Mouse (Mus musculus): ENCODE data around the gene Lrmda. TPM values are rescaled to one million over a fixed set of nuclear protein-coding genes. Genes with fewer than 3 reads are reported as not detected.
A peak's percentile ranks its signal among the peaks of the same experiment; 100 is the strongest.

The Lrmda gene
- polyA plus RNA-seq, 1 experiment from 2014 or later, result 0.87 TPM

DNA sequence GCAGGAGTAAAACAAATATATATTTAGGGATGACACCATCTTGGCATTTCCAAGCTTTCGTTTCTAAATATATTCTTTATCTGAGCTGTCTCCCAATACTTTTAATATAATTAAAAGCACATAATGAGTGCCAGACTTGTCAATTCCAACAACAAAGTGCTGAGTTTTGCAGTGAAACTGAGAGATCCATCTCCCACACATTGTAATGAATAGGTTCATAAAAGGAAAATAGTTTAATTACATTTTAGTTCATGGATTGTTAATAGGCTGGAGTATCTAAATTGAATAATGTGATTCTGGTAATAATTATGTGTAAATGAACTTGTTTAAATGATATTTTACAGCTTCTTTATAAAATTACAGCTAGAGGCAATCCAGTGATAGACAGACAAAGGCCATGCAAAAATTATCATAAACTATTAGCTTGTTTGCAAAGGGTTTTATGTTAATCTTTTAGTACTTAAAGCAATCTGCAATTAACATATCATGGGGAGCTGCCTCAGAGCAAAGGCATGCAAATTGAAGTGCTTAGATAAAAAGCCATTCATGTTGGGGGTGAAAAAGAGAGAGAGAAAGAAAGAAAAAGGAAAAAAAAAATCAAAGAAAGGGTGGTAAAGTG is 725.9 kb downstream of the Lrmda start:
- no peak for ATAC-seq

DNA sequence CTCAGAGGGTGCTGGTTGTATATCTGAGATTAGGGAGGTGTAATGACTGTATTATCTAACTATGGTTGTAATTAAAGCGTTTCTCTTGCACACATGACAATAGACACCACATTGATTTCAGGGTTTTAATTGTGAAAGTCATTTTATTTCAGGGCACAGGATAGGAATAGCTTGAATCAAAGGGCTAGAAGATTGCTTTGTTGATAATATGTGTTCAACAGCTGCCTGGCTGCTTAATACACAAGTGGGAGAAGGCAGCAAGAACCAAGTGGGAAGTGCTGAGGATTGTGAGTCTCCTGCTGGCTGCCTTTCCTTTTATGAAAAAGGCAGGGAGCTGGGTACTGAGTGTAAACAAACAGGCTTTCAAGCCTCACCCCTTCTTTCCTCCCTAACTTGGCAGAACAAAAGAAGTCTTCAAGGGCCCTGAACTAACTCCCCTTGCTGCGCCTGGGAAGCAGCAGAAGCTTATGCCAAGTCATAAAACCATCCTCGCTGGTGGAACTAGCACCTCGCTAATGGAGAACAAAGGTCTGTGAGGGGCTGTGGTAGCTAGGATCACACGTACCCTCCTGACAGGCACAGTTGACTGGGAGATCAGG is 726.5 kb downstream of the Lrmda start:
- H3K27me3 ChIP-seq (replicated peaks), result no peaks in the 10 kb centered on the region
- no peaks in the 10 kb centered on the region for H3K36me3 ChIP-seq
- no peak overlapping the region for H3K4me3 ChIP-seq (replicated peaks)
- 0 out of 2 replicates have a peak overlapping the region, but pooled peaks have one; percentile 40 for H3K27ac ChIP-seq
- 0 out of 2 replicates have a peak overlapping the region, but pooled peaks have one; percentile 4 for H3K4me2 ChIP-seq (replicated peaks)
- ATAC-seq, result peak; percentile 17; the same call in 1 of the 2 replicates
- H3K9me3 ChIP-seq, result no peaks in the 10 kb centered on the region
- no peak overlapping the region for H3K9ac ChIP-seq
- WGBS, result 19% methylated on average over 5 of the region's 5 CpGs
- H3K4me1 ChIP-seq (replicated peaks), result peaks cover 6% of the 10 kb centered on the region; the same call in 1 of the 2 replicates

More for the DNA sequence above, 725.9 kb downstream of the Lrmda start:
- no peak overlapping the region for H3K27ac ChIP-seq
- no peaks in the 10 kb centered on the region for H3K9me3 ChIP-seq
- no peak overlapping the region for H3K9ac ChIP-seq
- WGBS, result 55% methylated on average over 1 of the region's 1 CpGs
- H3K4me2 ChIP-seq (replicated peaks), result no peak overlapping the region
- no peaks in the 10 kb centered on the region for H3K36me3 ChIP-seq
- H3K4me3 ChIP-seq (replicated peaks), result no peak overlapping the region
- peaks cover 6% of the 10 kb centered on the region; the same call in 1 of the 2 replicates for H3K4me1 ChIP-seq (replicated peaks)
- no peaks in the 10 kb centered on the region for H3K27me3 ChIP-seq (replicated peaks)

GRCm38 (mm10) chr14:22747816-22748215 is 728.3 kb downstream of the Lrmda start:
- Histone ChIP-seq H3K9ac (no peak overlapping the region), H3K4me3 (replicated peaks) (no peak overlapping the region), H3K36me3 (no peaks in the 10 kb centered on the region), H3K27me3 (replicated peaks) (no peaks in the 10 kb centered on the region), H3K9me3 (no peaks in the 10 kb centered on the region), H3K4me1 (replicated peaks) (peaks cover 6% of the 10 kb centered on the region; the same call in 1 of the 2 replicates), H3K4me2 (replicated peaks) (no peak overlapping the region), H3K27ac (no peak overlapping the region)
- WGBS, result 88% methylated on average over 5 of the region's 5 CpGs
- ATAC-seq, result no peak

DNA sequence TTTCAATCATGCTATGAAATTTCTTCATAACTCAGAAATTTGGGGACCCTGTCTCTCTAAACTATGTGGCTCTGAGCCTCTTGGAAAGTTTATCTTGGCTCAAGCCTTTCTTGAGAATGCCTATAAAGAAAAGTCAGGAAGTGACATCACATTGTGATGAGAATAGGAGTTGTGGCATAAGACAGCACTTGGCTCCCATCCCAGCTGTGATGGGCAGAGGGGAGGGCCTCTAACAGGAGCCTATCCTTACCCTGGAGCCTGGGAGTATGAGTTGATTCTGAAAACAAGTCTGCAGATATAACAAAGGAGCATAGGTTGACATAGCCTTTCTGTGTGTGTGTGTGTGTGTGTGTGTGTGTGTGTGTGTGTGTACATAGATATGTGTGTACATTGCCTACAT is 730.9 kb downstream of the Lrmda start:
- 0 out of 2 replicates have a peak overlapping the region, but pooled peaks have one; percentile 27 for H3K27ac ChIP-seq
- no peak overlapping the region for H3K4me2 ChIP-seq (replicated peaks)
- H3K9me3 ChIP-seq, result no peaks in the 10 kb centered on the region
- peaks cover 6% of the 10 kb centered on the region; the same call in 1 of the 2 replicates for H3K4me1 ChIP-seq (replicated peaks)
- no peaks in the 10 kb centered on the region for H3K36me3 ChIP-seq
- no peak overlapping the region for H3K9ac ChIP-seq
- no peak for ATAC-seq
- no peaks in the 10 kb centered on the region for H3K27me3 ChIP-seq (replicated peaks)
- no peak overlapping the region for H3K4me3 ChIP-seq (replicated peaks)

GRCm38 (mm10) chr14:22751290-22751689 is 731.8 kb downstream of the Lrmda start:
- Histone ChIP-seq H3K27ac (no peak overlapping the region), H3K4me3 (replicated peaks) (no peak overlapping the region), H3K4me1 (replicated peaks) (peaks cover under 1% of the 10 kb centered on the region; the same call in 1 of the 2 replicates), H3K36me3 (no peaks in the 10 kb centered on the region), H3K4me2 (replicated peaks) (no peak overlapping the region), H3K9me3 (no peaks in the 10 kb centered on the region), H3K27me3 (replicated peaks) (no peaks in the 10 kb centered on the region), H3K9ac (no peak overlapping the region)
- ATAC-seq, result peak; percentile 63; the same call in 1 of the 2 replicates
- 48% methylated on average over 10 of the region's 10 CpGs for WGBS

DNA sequence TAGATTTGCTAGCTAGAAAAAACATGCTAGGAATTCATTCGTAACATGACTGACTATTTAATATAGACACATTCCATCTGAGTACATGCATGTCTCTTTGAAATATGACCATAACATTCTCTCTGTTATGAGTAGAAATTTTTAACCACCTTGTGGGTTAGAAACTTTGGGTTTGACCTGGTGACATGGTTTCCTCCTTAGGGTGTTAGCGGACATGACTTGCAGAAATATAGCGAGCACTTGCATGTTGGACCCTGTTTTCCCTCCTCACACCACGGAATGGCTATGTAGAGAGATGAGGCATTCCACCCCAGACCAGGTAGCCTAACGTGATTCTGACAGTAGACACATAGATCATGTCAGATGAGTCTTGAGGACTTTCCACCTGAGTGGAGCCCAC is 735.1 kb downstream of the Lrmda start:
- Histone ChIP-seq H3K9me3 (no peaks in the 10 kb centered on the region), H3K27me3 (replicated peaks) (no peaks in the 10 kb centered on the region), H3K4me3 (replicated peaks) (no peak overlapping the region), H3K4me2 (replicated peaks) (no peak overlapping the region), H3K27ac (no peak overlapping the region), H3K4me1 (replicated peaks) (peaks cover 3% of the 10 kb centered on the region; the same call in 1 of the 2 replicates), H3K36me3 (no peaks in the 10 kb centered on the region), H3K9ac (no peak overlapping the region)
- no peak for ATAC-seq
- 80% methylated on average over 5 of the region's 5 CpGs for WGBS

- Histone ChIP-seq H3K9ac (no peak overlapping the region), H3K27me3 (replicated peaks) (no peaks in the 10 kb centered on the region), H3K4me2 (replicated peaks) (no peak overlapping the region), H3K4me1 (replicated peaks) (peaks cover 7% of the 10 kb centered on the region; the same call in 1 of the 2 replicates), H3K36me3 (no peaks in the 10 kb centered on the region), H3K4me3 (replicated peaks) (no peak overlapping the region), H3K9me3 (no peaks in the 10 kb centered on the region), H3K27ac (no peak overlapping the region)
- ATAC-seq, result no peak
- 87% methylated on average over 3 of the region's 3 CpGs for WGBS
These were observed 738.0 kb downstream of the Lrmda start for GRCm38 (mm10) chr14:22757493-22757892.

DNA sequence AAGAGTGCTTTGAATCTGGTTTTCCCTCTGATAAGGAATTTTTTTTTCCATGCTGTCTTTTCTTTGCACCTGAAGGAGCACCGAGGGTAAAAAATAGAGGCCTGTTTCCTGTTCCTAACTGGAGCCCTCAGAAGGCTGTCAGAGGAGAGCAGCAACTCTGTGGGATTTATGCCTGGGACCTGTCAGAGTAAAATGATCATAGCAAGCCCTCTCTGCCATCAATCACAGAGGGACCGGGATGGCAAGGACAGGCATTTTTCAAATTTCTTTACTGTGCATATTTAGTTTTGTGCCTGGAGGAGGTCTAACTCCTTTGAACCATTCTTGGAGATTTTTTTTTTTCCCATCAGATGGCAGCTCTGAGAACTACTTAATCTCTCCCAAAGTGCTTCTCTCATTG is 739.7 kb downstream of the Lrmda start:
- no peak for ATAC-seq
- WGBS, result 14% methylated on average over 2 of the region's 2 CpGs
- no peak overlapping the region for H3K9ac ChIP-seq

GRCm38 (mm10) chr14:22759673-22760072 is 740.2 kb downstream of the Lrmda start:
- Histone ChIP-seq H3K9me3 (no peaks in the 10 kb centered on the region), H3K9ac (no peak overlapping the region), H3K4me3 (replicated peaks) (no peak overlapping the region), H3K27ac (peak overlapping the region; percentile 25), H3K4me1 (replicated peaks) (peaks cover 7% of the 10 kb centered on the region; the same call in 1 of the 2 replicates), H3K4me2 (replicated peaks) (no peak overlapping the region), H3K36me3 (no peaks in the 10 kb centered on the region), H3K27me3 (replicated peaks) (no peaks in the 10 kb centered on the region)
- ATAC-seq, result peak; percentile 34; the same call in 1 of the 2 replicates

More for the DNA sequence above, 739.7 kb downstream of the Lrmda start:
- Histone ChIP-seq H3K27ac (peak overlapping the region; percentile 25; the same call in 1 of the 2 replicates), H3K36me3 (no peaks in the 10 kb centered on the region), H3K4me2 (replicated peaks) (no peak overlapping the region), H3K27me3 (replicated peaks) (no peaks in the 10 kb centered on the region), H3K9me3 (no peaks in the 10 kb centered on the region), H3K4me3 (replicated peaks) (no peak overlapping the region), H3K4me1 (replicated peaks) (peaks cover 7% of the 10 kb centered on the region; the same call in 1 of the 2 replicates)

GRCm38 (mm10) chr14:22760241-22761039 is 740.9 kb downstream of the Lrmda start:
- Histone ChIP-seq H3K27ac (peak overlapping the region; percentile 25; the same call in 1 of the 2 replicates), H3K4me3 (replicated peaks) (no peak overlapping the region), H3K4me1 (replicated peaks) (peaks cover 7% of the 10 kb centered on the region; the same call in 1 of the 2 replicates), H3K9me3 (no peaks in the 10 kb centered on the region), H3K36me3 (no peaks in the 10 kb centered on the region), H3K27me3 (replicated peaks) (no peaks in the 10 kb centered on the region), H3K4me2 (replicated peaks) (no peak overlapping the region), H3K9ac (no peak overlapping the region)
- ATAC-seq, result peak; percentile 91
- WGBS, result 35% methylated on average over 7 of the region's 7 CpGs

DNA sequence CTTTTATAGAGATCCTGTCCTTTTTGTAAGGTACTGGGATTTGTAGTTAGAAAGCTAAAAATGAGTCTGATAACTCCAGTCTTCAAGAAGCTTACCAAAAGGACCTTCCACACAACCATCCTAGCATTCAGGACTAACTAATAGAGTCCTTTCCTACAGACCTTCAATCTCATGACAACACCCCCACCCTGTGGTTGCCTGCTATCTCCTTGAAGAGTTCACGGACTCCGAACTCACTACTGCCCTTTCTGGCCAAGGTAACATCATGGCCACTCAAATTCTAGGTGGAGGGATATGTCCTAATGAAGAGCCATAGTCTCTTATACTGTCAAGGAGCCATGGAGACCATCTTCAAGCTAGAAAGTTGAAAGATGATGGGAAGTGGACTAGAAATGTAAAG is 762.2 kb downstream of the Lrmda start:
- no peaks in the 10 kb centered on the region for H3K36me3 ChIP-seq
- WGBS, result 91% methylated on average over 2 of the region's 2 CpGs
- no peaks in the 10 kb centered on the region for H3K27me3 ChIP-seq (replicated peaks)
- no peak overlapping the region for H3K4me2 ChIP-seq (replicated peaks)
- H3K4me3 ChIP-seq (replicated peaks), result no peak overlapping the region
- no peaks in the 10 kb centered on the region for H3K9me3 ChIP-seq
- H3K4me1 ChIP-seq (replicated peaks), result peaks cover 5% of the 10 kb centered on the region; the same call in 1 of the 2 replicates
- no peak for ATAC-seq
- no peak overlapping the region for H3K9ac ChIP-seq
- H3K27ac ChIP-seq, result no peak overlapping the region

GRCm38 (mm10) chr14:22782365-22782764 is 762.9 kb downstream of the Lrmda start:
- no peaks in the 10 kb centered on the region for H3K36me3 ChIP-seq
- H3K27ac ChIP-seq, result no peak overlapping the region
- no peaks in the 10 kb centered on the region for H3K27me3 ChIP-seq (replicated peaks)
- no peak overlapping the region for H3K4me3 ChIP-seq (replicated peaks)
- ATAC-seq, result no peak
- H3K9ac ChIP-seq, result no peak overlapping the region
- no peaks in the 10 kb centered on the region for H3K9me3 ChIP-seq
- peaks cover 5% of the 10 kb centered on the region; the same call in 1 of the 2 replicates for H3K4me1 ChIP-seq (replicated peaks)
- WGBS, result 50% methylated on average over 2 of the region's 2 CpGs
- no peak overlapping the region for H3K4me2 ChIP-seq (replicated peaks)

Data from intestine, embryonic 15.5 days (tissue).